Mouse (Mus musculus) heart, postnatal 36 days (tissue): ENCODE results near the gene B4galt4. TPM values are rescaled to one million over a fixed set of nuclear protein-coding genes. Genes with fewer than 3 reads are reported as not detected.
A peak's percentile ranks its signal among the peaks of the same experiment; 100 is the strongest.
"Not testable (repeated sequence)": the region's sequence is repeated elsewhere in the genome, so short reads cannot be mapped to it uniquely, and the experiment has no call there.

Experiments
- DNase-seq, 2 experiments: peaks; one replicate each; pipeline ENCODE4 v3.0.0; 2021 to 2022
- intact Hi-C: fragments of 180-260 bp; cut with DNase I; formaldehyde crosslinking; loops from one replicate; pipeline ENCODE4 v1.15.1; 2025
- total RNA-seq, 2 experiments: library from RNA; stranded (reverse); gene quantifications; 2 replicates each; pipeline ENCODE4 v1.2.3; 2021

The B4galt4 gene
- total RNA-seq: 10 to 100 TPM; 10.1 to 11.9 TPM

- intact Hi-C loops: loop anchor here (2.0 kb wide), 1 partner anchor 19 kb away; no protein-coding TSS in a partner anchor
- peak; percentile 83 to 85 for DNase-seq
These were observed at the start of gene B4galt4 for GRCm38 (mm10) chr16:38742113-38742658. Gene B4galt4, plus strand, starts transcription at chr16:38742264.

GRCm38 (mm10) chr16:38694906-38695540, 47.0 kb upstream of the B4galt4 start:
- DNase-seq: no peak
- intact Hi-C loops: no loop called here

- no peak for DNase-seq
- intact Hi-C loops: no loop called here
These were observed 46.5 kb upstream of the B4galt4 start for GRCm38 (mm10) chr16:38695557-38695956.

- no peak for DNase-seq
- intact Hi-C loops: no loop called here
These were observed 44.5 kb upstream of the B4galt4 start for GRCm38 (mm10) chr16:38697611-38698010.

- intact Hi-C loops: no loop called here
- no peak for DNase-seq
These were observed 41.5 kb upstream of the B4galt4 start for GRCm38 (mm10) chr16:38700392-38701162.

- no peak for DNase-seq
- intact Hi-C loops: no loop called here
These were observed 40.4 kb upstream of the B4galt4 start for GRCm38 (mm10) chr16:38701492-38702185.

GRCm38 (mm10) chr16:38702316-38702715, 39.7 kb upstream of the B4galt4 start:
- intact Hi-C loops: no loop called here
- DNase-seq: no peak

- no peak for DNase-seq
- intact Hi-C loops: no loop called here
These were observed 38.6 kb upstream of the B4galt4 start for GRCm38 (mm10) chr16:38703501-38703900.

GRCm38 (mm10) chr16:38705531-38706281, 36.4 kb upstream of the B4galt4 start:
- intact Hi-C loops: no loop called here
- no peak for DNase-seq

GRCm38 (mm10) chr16:38706782-38707181, 35.3 kb upstream of the B4galt4 start:
- intact Hi-C loops: no loop called here
- DNase-seq: no peak

- intact Hi-C loops: no loop called here
- no peak for DNase-seq
These were observed 33.0 kb upstream of the B4galt4 start for GRCm38 (mm10) chr16:38708962-38709520.

- intact Hi-C loops: no loop called here
- DNase-seq: no peak
These were observed 30.8 kb upstream of the B4galt4 start for GRCm38 (mm10) chr16:38711245-38711644.

GRCm38 (mm10) chr16:38712105-38712504, 30.0 kb upstream of the B4galt4 start:
- no peak for DNase-seq
- intact Hi-C loops: no loop called here

- intact Hi-C loops: no loop called here
- DNase-seq: peak; percentile 85 to 91
These were observed 29.3 kb upstream of the B4galt4 start, which contains the start of gene Arhgap31 for GRCm38 (mm10) chr16:38712581-38713403. Gene Arhgap31, minus strand, starts transcription at chr16:38713274.

- intact Hi-C loops: no loop called here
- no peak for DNase-seq
These were observed 28.4 kb upstream of the B4galt4 start for GRCm38 (mm10) chr16:38713404-38714258.

GRCm38 (mm10) chr16:38714259-38714526, 27.9 kb upstream of the B4galt4 start:
- DNase-seq, intact Hi-C loops: not testable (repeated sequence)

GRCm38 (mm10) chr16:38721377-38721776, 20.7 kb upstream of the B4galt4 start:
- DNase-seq: no peak
- intact Hi-C loops: loop anchor here (10.0 kb wide), 2 partner anchors 97 to 377 kb away; partner anchors contain the start of genes Cox17, Gm21987 and Maats1

- no peak for DNase-seq
- intact Hi-C loops: loop anchor here (10.0 kb wide), 2 partner anchors 99 to 379 kb away; partner anchors contain the start of genes Cox17, Gm21987 and Maats1
These were observed 17.8 kb upstream of the B4galt4 start for GRCm38 (mm10) chr16:38724256-38724655.
